Mouse (Mus musculus): Measurements from ENCODE around the gene Rtn4ip1.
A peak's percentile ranks its signal among the peaks of the same experiment; 100 is the strongest.
"Not testable (repeated sequence)": the region's sequence is repeated elsewhere in the genome, so short reads cannot be mapped to it uniquely, and the experiment has no call there.

Gene Rtn4ip1

GRCm38 (mm10) chr10:43928596-43928995, 27.0 kb downstream of the Rtn4ip1 start:
- ATAC-seq (ENCODE audit: low TSS enrichment) = no peak

DNA sequence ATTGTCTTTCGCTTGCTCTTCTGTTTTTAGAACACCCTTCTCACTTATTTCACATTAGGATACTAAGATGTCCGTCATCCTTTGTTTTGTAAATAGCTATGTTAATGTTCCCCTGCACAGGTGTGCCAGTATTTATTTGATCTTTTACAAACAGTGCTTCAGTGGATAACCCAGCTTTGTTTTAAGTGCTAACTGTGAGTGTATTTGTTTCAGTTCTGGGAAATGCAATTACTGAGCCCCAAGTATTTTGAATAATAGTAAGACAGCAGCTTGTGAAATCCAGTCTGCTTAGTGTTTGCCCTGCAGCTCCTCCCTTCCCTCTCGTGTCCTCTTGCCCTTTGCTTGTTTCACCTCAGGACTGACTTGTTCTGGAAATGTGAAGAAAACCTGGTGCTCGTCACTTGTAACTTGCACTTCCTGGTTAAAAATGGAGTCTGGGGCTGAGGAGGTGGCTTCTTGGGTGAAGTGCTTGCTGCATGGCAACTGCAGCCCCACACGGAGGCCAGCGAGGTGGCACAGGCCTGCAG, 37.6 kb downstream of the Rtn4ip1 start:
- no peak for ATAC-seq (ENCODE audit: low TSS enrichment)

DNA sequence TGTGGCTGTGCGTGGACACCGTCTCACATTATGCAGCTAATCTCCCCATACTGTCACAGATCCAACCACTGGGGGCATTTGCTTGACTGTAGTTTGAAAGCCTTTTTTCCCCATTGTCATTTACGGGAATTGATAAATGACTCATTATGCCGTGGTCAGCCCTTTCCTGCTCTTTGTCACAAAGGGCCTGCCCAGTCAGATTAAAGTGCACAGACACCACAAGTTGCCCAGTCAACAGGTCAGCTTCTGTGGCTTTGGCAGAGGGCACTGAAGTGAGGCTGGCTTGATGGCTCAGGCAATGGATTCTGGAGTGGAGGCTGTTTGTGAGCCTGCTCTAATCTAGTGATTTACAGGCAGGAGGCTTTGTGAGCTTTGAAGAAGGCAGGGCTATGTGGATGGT, 42.1 kb downstream of the Rtn4ip1 start:
- ATAC-seq (ENCODE audit: low TSS enrichment) = no peak

DNA sequence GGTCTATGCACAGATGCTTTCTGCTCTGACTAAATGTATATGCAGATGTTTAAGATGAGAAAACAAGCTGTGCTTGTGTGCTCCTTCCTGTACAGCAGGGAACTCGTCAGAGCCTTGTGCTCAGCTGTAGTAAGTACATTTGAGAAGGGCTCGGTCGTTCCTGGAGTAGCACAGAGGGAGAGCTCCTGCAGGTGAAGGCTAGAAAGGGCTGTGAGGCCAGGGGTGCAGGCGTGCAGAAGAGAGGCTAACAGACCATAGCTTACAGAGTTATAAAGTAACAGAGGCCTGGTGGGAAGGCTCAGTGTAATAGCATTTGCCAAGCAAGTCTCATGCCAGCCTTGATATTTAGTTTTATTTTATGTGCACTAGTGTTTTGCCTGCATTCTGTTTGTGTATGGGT, 43.8 kb downstream of the Rtn4ip1 start:
- ATAC-seq (ENCODE audit: low TSS enrichment) = no peak

DNA sequence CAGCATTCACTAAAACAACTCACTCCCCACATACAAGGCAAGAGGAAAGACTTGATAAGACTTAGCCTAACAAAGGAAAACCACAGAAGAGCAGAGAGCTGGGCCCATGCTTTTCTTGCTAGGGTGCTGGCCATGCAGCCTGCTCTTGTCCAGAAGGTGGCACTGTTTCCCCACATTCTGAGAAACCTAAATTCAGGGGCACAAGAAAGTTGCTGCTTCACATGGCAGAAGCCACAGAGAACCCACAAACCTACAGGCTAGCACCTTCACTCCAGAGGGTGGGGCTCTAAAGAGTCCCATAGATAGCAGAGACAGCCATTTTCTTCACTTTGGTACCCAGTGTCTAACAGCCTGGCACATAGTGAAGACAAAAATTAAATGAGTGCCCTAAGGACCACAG, 52.3 kb downstream of the Rtn4ip1 start:
- peak; percentile 90 for ATAC-seq (ENCODE audit: low TSS enrichment)

DNA sequence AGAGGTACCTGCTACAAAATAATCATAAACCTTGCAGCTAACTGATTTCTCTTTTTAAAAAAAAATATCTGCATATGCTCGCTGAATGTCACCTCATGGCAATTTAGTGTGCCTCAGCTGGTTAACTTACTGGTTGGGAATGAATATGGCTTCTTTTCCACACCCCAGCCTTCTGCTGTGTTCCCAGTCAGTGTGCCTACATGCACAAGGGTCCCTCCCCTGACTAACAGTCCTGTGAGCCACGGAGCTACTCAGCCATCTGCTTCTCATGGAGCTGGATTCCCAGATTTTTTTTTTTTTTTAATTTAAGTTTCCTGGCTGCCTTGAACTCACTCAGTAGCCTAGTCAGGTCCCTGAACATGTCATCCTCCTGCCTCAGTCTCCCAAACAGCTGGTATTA, 63.3 kb downstream of the Rtn4ip1 start:
- ATAC-seq (ENCODE audit: low TSS enrichment) = no peak

DNA sequence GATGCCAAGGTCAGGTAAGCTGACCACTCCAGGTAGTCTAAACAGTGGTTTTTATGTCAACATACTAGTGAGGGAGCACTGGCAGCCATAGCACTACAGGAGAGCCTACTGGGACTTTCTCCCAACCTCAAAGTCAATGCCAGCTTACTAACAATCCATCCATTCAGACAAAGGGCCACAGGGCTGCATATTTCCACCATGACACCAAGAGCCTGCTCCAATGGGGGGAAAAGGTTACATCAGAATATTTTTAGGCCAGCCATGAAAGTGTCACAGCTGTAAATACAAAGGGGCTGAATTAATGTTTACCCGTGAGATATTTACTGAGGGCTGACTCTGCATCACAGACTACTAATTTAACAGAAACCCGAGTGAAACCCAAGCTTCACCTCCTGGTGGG, 71.6 kb downstream of the Rtn4ip1 start:
- no peak for ATAC-seq (ENCODE audit: low TSS enrichment)

DNA sequence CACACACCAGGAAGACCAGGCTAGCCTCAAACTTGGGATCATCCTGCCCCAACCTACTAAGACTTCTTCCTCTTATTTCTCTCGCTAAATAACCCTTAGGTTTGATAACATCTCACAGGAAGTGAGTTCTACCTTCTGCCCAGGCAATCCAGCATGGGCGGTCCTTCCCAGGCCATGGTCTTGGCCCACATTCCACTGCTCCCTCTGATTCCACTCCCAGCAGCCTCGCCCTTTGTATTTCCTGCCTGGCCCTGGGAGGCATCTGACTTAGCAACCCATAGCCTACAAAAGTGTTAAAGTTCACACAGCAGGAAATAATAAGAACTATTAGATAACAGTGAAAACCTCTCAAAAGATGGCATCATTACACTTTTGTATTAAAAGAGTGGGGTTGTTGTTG, 75.7 kb downstream of the Rtn4ip1 start:
- ATAC-seq (ENCODE audit: low TSS enrichment) = no peak

DNA sequence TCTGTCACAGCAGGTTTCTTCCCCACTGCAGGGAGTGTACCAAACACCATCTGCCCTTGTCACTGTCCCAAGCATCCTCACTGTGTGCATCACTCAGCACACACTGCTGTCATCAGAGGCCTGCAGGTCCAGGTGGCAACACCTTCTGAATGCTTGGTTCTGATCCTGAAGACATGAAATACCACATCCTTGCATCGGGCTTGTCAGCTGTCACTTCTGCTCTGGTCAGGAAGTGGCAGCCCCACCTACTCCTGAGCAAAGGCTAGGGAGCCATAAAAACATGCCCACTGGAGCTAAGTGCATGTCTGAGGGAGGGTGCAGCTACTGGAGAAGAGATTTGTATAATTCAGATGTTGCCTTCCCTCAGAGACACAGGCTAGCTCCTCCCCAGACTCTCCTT, 78.5 kb downstream of the Rtn4ip1 start:
- ATAC-seq (ENCODE audit: low TSS enrichment) = no peak

GRCm38 (mm10) chr10:43980742-43981141, 79.1 kb downstream of the Rtn4ip1 start:
- not testable (repeated sequence) for ATAC-seq (ENCODE audit: low TSS enrichment)

- no peak for ATAC-seq (ENCODE audit: low TSS enrichment)
Measured at GRCm38 (mm10) chr10:43982470-43982869, 80.9 kb downstream of the Rtn4ip1 start.

DNA sequence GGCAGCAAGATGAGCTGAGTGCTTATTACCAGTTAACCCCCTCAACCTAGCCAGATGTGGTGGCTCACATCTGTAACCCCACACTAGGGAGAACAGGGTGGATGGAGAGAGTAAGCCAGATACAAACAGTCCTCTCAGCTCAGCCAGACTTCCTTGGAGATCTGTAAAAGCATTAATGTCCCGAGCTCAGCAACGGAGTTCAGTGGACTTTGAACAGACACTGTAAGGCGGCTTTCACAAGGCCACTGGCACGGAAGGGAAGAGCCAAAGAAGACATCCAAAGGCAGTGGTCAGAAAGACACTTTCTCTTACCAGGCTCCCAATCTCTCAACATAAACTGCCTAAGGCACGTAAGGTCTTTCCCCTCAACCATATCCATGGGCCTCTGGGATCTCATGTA, 81.6 kb downstream of the Rtn4ip1 start:
- ATAC-seq (ENCODE audit: low TSS enrichment) = no peak

- ATAC-seq (ENCODE audit: low TSS enrichment) = no peak
Measured at GRCm38 (mm10) chr10:43983866-43984265, 82.3 kb downstream of the Rtn4ip1 start.

DNA sequence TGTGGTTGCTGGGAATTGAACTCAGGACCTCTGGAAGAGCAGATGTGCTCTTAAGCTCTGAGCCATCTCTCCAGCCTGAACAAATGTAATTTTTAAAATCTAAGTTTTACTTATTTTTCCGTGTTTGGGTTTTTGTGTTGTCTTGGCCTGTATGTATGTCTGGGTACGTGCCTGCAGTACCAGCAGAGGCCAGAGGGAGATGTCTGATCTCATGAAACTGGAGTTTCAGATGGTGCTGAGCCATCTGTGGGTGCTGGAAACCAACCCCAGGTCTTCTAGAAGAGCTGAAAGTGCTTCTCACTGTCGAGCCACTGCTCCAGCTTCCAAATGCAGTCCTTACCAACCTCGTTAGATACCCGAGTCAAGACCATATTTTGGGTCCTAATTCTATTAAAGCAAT, 89.7 kb downstream of the Rtn4ip1 start:
- ATAC-seq (ENCODE audit: low TSS enrichment) = no peak

DNA sequence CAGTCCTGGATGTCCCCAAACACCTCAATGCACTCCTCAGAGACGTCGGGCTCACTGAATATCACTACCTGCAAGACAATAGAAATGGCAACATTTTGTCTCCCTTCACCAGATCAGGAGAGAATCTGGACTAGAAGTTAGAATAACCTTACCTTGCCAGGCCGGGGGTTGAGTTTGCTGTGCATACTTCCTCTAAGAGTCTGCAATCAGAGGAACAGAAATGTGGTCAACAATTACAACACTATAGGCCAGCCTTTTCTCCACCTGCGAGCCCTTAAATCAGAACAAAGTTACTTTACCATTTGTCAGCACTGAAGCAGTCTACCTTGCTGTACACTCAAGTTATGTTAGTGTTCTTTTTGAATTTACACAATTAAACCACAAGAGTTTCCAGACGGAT, 90.9 kb downstream of the Rtn4ip1 start:
- no peak for ATAC-seq (ENCODE audit: low TSS enrichment)

DNA sequence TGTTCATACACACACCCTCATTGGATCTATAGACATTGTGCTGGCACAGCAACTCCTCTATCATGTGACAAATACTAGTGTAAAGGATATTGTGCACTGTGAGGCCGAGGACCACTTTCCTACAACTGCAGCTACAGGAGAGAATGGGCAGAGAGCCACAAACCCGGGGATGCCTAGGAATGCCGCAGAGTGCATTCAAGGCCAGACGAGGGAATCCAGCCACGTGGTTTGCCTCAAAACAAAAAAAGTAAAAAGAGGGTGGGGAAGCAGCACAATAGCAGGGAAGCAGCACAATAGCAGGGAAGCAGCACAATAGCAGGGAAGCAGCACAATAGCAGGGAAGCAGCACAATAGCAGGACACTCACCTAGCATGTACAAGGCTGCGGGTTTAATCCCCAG, 91.6 kb downstream of the Rtn4ip1 start:
- ATAC-seq (ENCODE audit: low TSS enrichment) = no peak

DNA sequence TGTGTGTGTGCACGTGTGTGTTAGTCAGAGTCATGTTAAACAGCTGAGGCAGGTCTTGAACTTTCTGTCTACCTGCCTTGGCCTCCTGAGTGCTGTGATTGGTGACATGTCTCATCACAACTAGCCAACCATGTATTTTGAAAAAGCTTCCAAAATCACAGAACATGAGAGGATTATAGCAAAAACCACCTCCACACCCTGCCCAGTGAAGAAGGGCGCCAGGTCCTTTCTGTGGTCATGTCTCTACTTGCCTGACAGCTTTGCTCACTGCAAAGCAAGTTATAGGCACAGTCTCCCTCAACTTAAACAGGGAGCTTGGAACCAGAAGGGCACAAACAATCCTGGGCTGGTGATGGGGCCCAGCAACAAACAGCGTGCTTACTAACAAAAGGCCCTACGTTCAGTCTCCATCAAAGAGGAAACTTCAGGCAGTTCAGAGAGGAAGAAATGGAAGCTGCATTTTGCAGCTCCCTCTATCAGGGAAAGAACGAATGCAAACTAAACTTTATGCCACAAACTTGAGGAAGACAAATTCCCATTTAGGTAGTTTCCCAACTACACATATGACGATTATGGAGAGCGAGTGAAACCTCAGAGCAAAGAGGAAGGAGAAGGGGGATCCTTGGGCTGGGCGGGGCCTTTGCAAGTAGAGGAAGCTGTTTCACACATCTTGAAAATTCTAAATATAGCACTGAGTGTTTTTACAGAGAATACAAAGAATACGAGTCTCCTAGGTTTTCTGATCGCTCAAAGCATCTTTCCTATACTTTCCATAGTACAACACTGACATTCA, 94.4 kb downstream of the Rtn4ip1 start:
- no peak for ATAC-seq (ENCODE audit: low TSS enrichment)

- no peak for ATAC-seq (ENCODE audit: low TSS enrichment)
Measured at GRCm38 (mm10) chr10:43997276-43997675, 95.7 kb downstream of the Rtn4ip1 start.

- no peak for ATAC-seq (ENCODE audit: low TSS enrichment)
Measured at GRCm38 (mm10) chr10:43998023-43998422, 96.4 kb downstream of the Rtn4ip1 start.

GRCm38 (mm10) chr10:43998503-43999082, 97.0 kb downstream of the Rtn4ip1 start:
- peak; percentile 84 for ATAC-seq (ENCODE audit: low TSS enrichment)

DNA sequence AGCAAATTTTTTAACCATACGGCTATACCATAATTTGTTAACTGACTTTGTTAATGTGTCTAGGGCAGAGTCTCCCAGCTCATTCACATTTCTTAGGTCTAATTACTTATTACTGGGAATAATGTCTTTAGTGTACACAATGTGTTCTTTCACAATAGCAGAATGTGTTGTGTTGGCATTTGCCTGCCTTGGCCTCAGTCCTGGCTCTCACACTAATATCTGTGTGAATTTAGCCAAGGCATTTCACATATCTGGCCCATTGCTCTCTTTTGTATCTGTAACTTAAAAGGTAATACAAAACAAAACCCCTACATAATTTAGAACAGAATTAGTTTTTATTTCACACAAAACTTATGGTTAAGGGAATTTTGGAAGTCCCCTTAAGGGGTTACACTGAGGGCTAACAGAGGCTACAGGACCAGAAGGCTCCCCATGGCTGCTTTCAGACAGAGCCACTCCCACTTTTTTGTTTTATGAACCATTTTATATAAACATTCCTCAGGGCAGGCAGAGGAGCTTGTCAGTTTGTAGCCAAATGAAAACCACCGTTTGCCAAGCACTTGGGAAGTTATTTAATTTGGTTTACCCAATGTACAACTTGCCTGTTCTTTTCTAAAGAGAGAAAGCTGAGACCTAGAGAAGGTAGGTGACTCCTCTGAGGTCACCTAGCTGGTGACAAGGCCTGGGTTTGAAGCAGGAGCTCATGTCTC, 98.7 kb downstream of the Rtn4ip1 start:
- ATAC-seq (ENCODE audit: low TSS enrichment) = no peak

DNA sequence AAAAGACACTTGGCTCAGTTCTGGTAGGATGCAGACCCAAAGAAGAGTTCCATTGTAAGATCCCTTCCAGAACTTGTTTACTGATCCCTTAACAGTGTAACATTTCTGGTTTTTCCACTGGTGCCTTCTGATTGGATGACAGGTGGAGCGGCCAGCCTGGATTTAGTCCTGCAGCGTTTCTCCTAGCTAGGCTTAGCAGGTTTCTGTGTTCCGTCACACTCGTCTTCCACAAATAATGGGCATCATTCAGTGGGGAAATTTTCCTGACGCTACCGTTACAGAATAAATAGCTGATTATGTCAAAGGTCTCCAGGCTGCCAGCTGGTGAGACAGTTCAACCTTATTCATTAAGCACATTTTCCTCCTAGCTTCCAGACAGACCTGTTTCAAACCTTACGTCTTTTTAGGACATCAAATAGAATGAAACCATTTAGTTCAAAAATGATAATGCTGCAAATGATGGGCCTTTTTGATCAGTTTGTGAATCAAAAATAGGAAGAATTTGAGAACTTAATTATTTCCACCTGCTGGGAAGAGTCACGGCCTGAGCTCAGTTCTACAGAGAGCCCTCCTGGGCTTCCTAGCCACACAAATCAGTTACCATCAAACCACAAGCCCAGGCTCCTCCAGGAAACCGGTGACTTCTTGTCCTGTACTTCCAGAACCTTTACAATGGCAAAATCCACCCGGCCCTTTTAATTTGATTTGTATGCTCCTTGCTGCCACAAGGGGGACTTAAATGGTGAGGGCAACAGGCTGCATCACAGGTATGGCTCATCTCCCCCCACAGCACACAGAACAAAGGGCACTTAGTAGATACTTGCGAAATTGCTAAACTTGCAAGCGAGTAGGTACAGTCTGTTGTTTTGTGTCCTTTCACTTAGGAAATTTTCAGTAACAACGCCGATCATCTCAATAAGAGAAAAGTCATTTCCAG, 100.7 kb downstream of the Rtn4ip1 start:
- ATAC-seq (ENCODE audit: low TSS enrichment) = 0 out of 2 replicates have a peak, but pooled peaks have one; percentile 32
